Mouse (Mus musculus): Measurements from ENCODE around the gene Ifitm10. TPM values are rescaled to one million over a fixed set of nuclear protein-coding genes. Genes with fewer than 3 reads are reported as not detected.

Ifitm10 gene
- total and polyA plus RNA-seq, 2 experiments from 2014 or later: 3.9 to 4.0 TPM

DNA sequence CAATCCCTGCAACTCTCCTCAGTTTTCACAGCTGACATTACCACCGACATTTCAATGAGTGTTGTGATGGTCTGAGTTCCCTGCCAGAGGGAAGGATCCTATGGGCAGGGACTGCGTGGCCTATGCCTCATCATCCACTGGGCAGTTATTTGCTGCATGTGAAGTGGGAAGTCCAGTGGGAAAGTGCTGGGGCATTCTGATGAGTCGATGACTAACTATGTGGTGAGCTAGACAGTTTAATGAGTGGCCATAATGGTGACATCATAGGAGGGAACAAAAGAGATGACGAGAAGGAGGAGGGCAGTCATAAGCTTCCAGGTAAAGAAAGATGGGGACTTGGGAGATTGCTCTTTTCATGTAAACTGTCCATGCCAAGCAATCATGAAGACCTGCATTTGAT lies 10.4 kb downstream of the Ifitm10 start:
- Histone ChIP-seq H3K9me3 (replicated peaks; ENCODE audit: control insufficient read depth, low read length) (no peaks in the 10 kb centered on the region), H3K4me1 (ENCODE audit: control insufficient read depth, insufficient read depth) (no peaks in the 10 kb centered on the region), H3K9ac (replicated peaks; ENCODE audit: low read depth, low read length) (no peak overlapping the region), H3K36me3 (replicated peaks; ENCODE audit: control insufficient read depth, insufficient read depth, low read length) (no peaks in the 10 kb centered on the region), H3K27me3 (ENCODE audit: control insufficient read depth, insufficient read depth, low read length) (no peaks in the 10 kb centered on the region), H3K4me3 (ENCODE audit: low read depth, low read length) (no peak overlapping the region), H3K4me2 (ENCODE audit: low read depth, low read length) (no peak overlapping the region), H3K27ac (ENCODE audit: low read depth) (no peak overlapping the region)
- ATAC-seq (ENCODE audit: insufficient read depth, low read depth) (no peak), DNase-seq (ENCODE audit: low spot score) (no peak)
- TF ChIP-seq CTCF (IDR thresholded peaks at IDR 0.05; ENCODE audit: low read depth): no peak
- no peak for TF ChIP-seq EP300 (IDR thresholded peaks at IDR 0.05; ENCODE audit: low read depth)
- 49% methylated on average over 4 of the region's 4 CpGs for WGBS

DNA sequence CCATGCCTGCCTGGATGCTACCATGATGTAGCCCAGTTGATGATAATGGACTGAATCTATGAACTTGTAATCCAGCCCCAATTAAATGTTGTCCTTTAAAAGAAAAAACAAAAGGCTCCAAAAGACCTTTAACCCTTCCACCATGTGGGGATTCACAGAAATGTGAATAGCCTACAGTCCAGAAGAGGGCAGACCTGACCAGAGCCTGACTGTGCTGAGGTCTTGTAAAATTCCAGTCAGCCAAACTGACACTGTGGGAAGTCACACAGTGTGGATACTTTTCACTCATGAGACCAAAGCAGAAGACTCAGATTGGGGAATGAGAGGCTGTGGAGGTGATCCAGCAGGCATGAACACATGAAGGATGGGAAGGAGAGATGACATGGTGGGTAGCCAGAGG lies 12.8 kb downstream of the Ifitm10 start:
- no peaks in the 10 kb centered on the region for H3K27me3 ChIP-seq (ENCODE audit: control insufficient read depth, insufficient read depth, low read length)
- no peaks in the 10 kb centered on the region for H3K4me1 ChIP-seq (ENCODE audit: control insufficient read depth, insufficient read depth)
- DNase-seq (ENCODE audit: low spot score): no peak
- H3K9ac ChIP-seq (replicated peaks; ENCODE audit: low read depth, low read length): no peak overlapping the region
- H3K9me3 ChIP-seq (replicated peaks; ENCODE audit: control insufficient read depth, low read length): no peaks in the 10 kb centered on the region
- no peak overlapping the region for H3K4me3 ChIP-seq (ENCODE audit: low read depth, low read length)
- H3K27ac ChIP-seq (ENCODE audit: low read depth): no peak overlapping the region
- H3K36me3 ChIP-seq (replicated peaks; ENCODE audit: control insufficient read depth, insufficient read depth, low read length): no peaks in the 10 kb centered on the region
- TF ChIP-seq CTCF (IDR thresholded peaks at IDR 0.05; ENCODE audit: low read depth) (peak; percentile 36; the same call in 1 of the 2 replicates), EP300 (IDR thresholded peaks at IDR 0.05; ENCODE audit: low read depth) (no peak)
- H3K4me2 ChIP-seq (ENCODE audit: low read depth, low read length): no peak overlapping the region
- ATAC-seq (ENCODE audit: insufficient read depth, low read depth): no peak

DNA sequence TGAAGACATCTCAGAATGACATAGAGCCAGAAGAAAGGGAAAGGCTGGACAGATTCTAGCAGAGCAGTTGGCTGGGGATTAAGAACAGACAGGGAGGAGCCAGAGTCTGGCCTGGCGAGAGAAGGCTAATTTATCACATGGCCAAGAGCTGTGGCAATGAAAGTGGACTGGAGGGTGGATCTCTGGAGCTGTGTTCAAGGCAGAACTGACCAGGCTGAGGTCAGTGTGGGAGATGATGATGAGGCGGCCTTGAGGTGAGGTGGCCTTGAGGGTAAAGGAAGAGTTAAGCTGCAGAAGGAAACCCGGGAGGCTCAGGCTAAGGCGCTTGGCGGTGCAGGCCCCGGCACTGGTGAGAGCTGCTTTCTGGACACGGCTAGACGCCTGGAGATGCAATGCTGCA lies 14.4 kb downstream of the Ifitm10 start:
- H3K4me2 ChIP-seq (ENCODE audit: low read depth, low read length): no peak overlapping the region
- H3K27ac ChIP-seq (ENCODE audit: low read depth): no peak overlapping the region
- TF ChIP-seq EP300 (IDR thresholded peaks at IDR 0.05; ENCODE audit: low read depth) (no peak), CTCF (IDR thresholded peaks at IDR 0.05; ENCODE audit: low read depth) (no peak)
- 54% methylated on average over 8 of the region's 8 CpGs for WGBS
- H3K9me3 ChIP-seq (replicated peaks; ENCODE audit: control insufficient read depth, low read length): no peaks in the 10 kb centered on the region
- H3K9ac ChIP-seq (replicated peaks; ENCODE audit: low read depth, low read length): no peak overlapping the region
- DNase-seq (ENCODE audit: low spot score) (no peak), ATAC-seq (ENCODE audit: insufficient read depth, low read depth) (no peak)
- H3K4me1 ChIP-seq (ENCODE audit: control insufficient read depth, insufficient read depth): no peaks in the 10 kb centered on the region; the same call in 1 of the 2 replicates
- no peak overlapping the region for H3K4me3 ChIP-seq (ENCODE audit: low read depth, low read length)
- no peaks in the 10 kb centered on the region for H3K36me3 ChIP-seq (replicated peaks; ENCODE audit: control insufficient read depth, insufficient read depth, low read length)
- no peaks in the 10 kb centered on the region for H3K27me3 ChIP-seq (ENCODE audit: control insufficient read depth, insufficient read depth, low read length)

DNA sequence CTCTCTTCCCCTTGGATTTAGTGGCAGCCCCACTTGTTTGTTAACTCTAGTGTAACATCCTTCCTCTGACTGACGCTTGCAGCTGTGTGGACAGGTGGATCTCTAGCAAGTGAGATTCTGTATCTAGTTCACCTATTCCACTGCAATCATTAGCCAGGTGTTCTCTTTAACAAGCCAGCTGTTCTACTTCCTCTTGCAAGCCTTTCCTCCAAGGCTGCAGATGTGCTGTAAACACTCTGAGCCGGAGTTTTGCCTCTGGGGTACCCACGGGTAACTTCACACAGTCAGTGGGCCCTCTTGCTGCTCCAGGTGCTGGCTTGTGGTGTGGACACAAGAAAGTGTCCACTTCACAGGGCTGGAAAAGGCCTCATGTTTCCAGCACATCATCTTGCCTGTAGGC lies 16.0 kb downstream of the Ifitm10 start:
- no peak overlapping the region for H3K9ac ChIP-seq (replicated peaks; ENCODE audit: low read depth, low read length)
- H3K4me3 ChIP-seq (ENCODE audit: low read depth, low read length): no peak overlapping the region
- H3K27me3 ChIP-seq (ENCODE audit: control insufficient read depth, insufficient read depth, low read length): no peaks in the 10 kb centered on the region
- WGBS: 67% methylated on average over 3 of the region's 3 CpGs
- H3K27ac ChIP-seq (ENCODE audit: low read depth): no peak overlapping the region
- no peaks in the 10 kb centered on the region for H3K9me3 ChIP-seq (replicated peaks; ENCODE audit: control insufficient read depth, low read length)
- no peaks in the 10 kb centered on the region for H3K36me3 ChIP-seq (replicated peaks; ENCODE audit: control insufficient read depth, insufficient read depth, low read length)
- ATAC-seq (ENCODE audit: insufficient read depth, low read depth) (no peak), DNase-seq (ENCODE audit: low spot score) (no peak)
- no peaks in the 10 kb centered on the region; the same call in 1 of the 2 replicates for H3K4me1 ChIP-seq (ENCODE audit: control insufficient read depth, insufficient read depth)
- no peak for TF ChIP-seq CTCF (IDR thresholded peaks at IDR 0.05; ENCODE audit: low read depth)
- TF ChIP-seq EP300 (IDR thresholded peaks at IDR 0.05; ENCODE audit: low read depth): no peak
- no peak overlapping the region for H3K4me2 ChIP-seq (ENCODE audit: low read depth, low read length)

DNA sequence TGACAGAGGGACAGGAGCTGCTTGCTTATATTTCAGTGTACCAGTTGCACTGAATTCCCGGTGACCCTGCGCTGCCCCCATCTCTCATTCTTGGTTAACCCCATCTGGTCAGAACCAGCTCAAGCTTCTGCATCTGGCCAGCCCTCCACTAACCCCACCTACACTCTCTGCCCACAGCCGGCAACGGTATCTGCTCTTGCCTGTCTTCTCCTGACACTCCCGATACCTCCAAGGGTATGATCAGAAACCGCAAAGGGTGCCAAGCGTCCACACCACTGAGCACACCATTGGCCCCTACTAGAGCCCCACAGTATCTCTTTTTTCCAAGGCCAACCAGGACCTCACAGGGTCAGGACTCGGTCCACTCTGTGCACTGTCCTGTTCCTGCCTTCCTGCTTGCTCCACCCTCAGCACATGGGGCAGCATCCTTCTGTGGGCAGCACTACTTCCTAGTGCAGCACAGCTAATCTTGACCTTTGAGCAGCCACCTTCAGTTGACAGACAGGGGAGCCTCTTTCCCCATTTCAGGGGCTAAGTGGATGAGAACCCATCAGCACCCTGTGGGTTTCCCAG lies 18.8 kb downstream of the Ifitm10 start:
- H3K27me3 ChIP-seq (ENCODE audit: control insufficient read depth, insufficient read depth, low read length): no peaks in the 10 kb centered on the region
- no peak for ATAC-seq (ENCODE audit: insufficient read depth, low read depth)
- no peak overlapping the region for H3K9ac ChIP-seq (replicated peaks; ENCODE audit: low read depth, low read length)
- H3K4me3 ChIP-seq (ENCODE audit: low read depth, low read length): no peak overlapping the region
- H3K4me1 ChIP-seq (ENCODE audit: control insufficient read depth, insufficient read depth): no peaks in the 10 kb centered on the region; the same call in 1 of the 2 replicates
- no peaks in the 10 kb centered on the region for H3K9me3 ChIP-seq (replicated peaks; ENCODE audit: control insufficient read depth, low read length)
- WGBS: 41% methylated on average over 8 of the region's 8 CpGs
- no peak overlapping the region for H3K4me2 ChIP-seq (ENCODE audit: low read depth, low read length)
- no peak overlapping the region for H3K27ac ChIP-seq (ENCODE audit: low read depth)
- no peaks in the 10 kb centered on the region for H3K36me3 ChIP-seq (replicated peaks; ENCODE audit: control insufficient read depth, insufficient read depth, low read length)
- TF ChIP-seq CTCF (IDR thresholded peaks at IDR 0.05; ENCODE audit: low read depth): no peak
- TF ChIP-seq EP300 (IDR thresholded peaks at IDR 0.05; ENCODE audit: low read depth): no peak
- no peak for DNase-seq (ENCODE audit: low spot score)

DNA sequence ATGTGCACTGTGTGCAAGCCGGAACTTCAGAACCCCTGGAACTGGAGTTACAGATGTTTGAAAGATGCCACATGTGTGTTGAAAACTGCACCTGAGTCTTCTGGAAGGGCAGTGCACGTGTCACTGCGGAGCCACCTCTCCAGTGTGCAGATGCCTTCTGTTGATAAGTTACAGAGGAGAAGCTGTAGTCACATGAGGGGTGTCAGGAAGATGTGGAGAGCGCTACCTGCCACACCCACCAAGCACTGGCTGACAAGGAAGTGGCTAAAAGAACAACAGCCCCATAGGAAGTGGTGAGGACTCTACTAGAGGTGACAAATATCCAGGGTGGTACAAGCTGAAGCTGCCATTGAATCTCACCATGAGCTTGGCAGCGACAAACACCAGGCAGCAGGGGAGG lies 19.7 kb downstream of the Ifitm10 start:
- Histone ChIP-seq H3K4me1 (ENCODE audit: control insufficient read depth, insufficient read depth) (no peaks in the 10 kb centered on the region; the same call in 1 of the 2 replicates), H3K27me3 (ENCODE audit: control insufficient read depth, insufficient read depth, low read length) (no peaks in the 10 kb centered on the region), H3K4me3 (ENCODE audit: low read depth, low read length) (no peak overlapping the region), H3K9ac (replicated peaks; ENCODE audit: low read depth, low read length) (no peak overlapping the region), H3K27ac (ENCODE audit: low read depth) (no peak overlapping the region), H3K9me3 (replicated peaks; ENCODE audit: control insufficient read depth, low read length) (no peaks in the 10 kb centered on the region), H3K36me3 (replicated peaks; ENCODE audit: control insufficient read depth, insufficient read depth, low read length) (no peaks in the 10 kb centered on the region), H3K4me2 (ENCODE audit: low read depth, low read length) (no peak overlapping the region)
- TF ChIP-seq EP300 (IDR thresholded peaks at IDR 0.05; ENCODE audit: low read depth): no peak
- TF ChIP-seq CTCF (IDR thresholded peaks at IDR 0.05; ENCODE audit: low read depth): no peak
- 51% methylated on average over 5 of the region's 5 CpGs for WGBS
- ATAC-seq (ENCODE audit: insufficient read depth, low read depth) (no peak), DNase-seq (ENCODE audit: low spot score) (no peak)

Measured in heart, postnatal 0 days (tissue).